Mouse (Mus musculus) bone marrow macrophage, adult 2 months (primary cell): Measurements from ENCODE around the gene Macrod2.

Experiments
- CTCF ChIP-seq: IDR thresholded peaks from 2 replicates; pipeline ENCODE4 v1.5.1; 2012; ENCODE audit warnings: low read depth, mild to moderate bottlenecking, low read length, moderate library complexity
- POLR2A ChIP-seq: IDR thresholded peaks from 2 replicates; pipeline ENCODE4 v1.6.1; 2012; ENCODE audit warnings: mild to moderate bottlenecking, low read depth, low read length, borderline replicate concordance

- TF ChIP-seq CTCF (no peak), POLR2A (no peak)
These were observed 1481.2 kb downstream of the Macrod2 start for GRCm38 (mm10) chr2:141876155-141876851.
